Mouse (Mus musculus) spleen, adult 2 months (tissue): Measurements from ENCODE around the gene Klhdc9.

Experiments used
- CTCF ChIP-seq: fragments of 200-500 bp; IDR thresholded peaks from 2 replicates; pipeline ENCODE4 v1.5.1; 2011; ENCODE audit warnings: mild to moderate bottlenecking, inconsistent platforms; ENCODE audit not compliant: insufficient read depth, insufficient read length, insufficient replicate concordance; ENCODE audit errors: extremely low read depth
- POLR2A ChIP-seq: fragments of 200-500 bp; IDR thresholded peaks from 2 replicates; pipeline ENCODE4 v1.6.1; 2011; ENCODE audit warnings: low read depth, low read length, inconsistent platforms

GRCm38 (mm10) chr1:171342262-171343207 lies 18.1 kb downstream of the Klhdc9 start:
- TF ChIP-seq POLR2A (no peak), CTCF (no peak)
